Mouse (Mus musculus) cerebellum, adult 11-12 months (tissue): ENCODE results near the gene Tbc1d23.
"Not testable (repeated sequence)": the region's sequence is repeated elsewhere in the genome, so short reads cannot be mapped to it uniquely, and the experiment has no call there.

Experiments
- DNase-seq: peaks from one replicate; pipeline ENCODE4 v3.0.0; 2022

Tbc1d23 gene

GRCm38 (mm10) chr16:57211037-57211436, 20.3 kb downstream of the Tbc1d23 start:
- no peak for DNase-seq

- no peak for DNase-seq
These were observed 23.0 kb downstream of the Tbc1d23 start for GRCm38 (mm10) chr16:57208342-57208741.

DNA sequence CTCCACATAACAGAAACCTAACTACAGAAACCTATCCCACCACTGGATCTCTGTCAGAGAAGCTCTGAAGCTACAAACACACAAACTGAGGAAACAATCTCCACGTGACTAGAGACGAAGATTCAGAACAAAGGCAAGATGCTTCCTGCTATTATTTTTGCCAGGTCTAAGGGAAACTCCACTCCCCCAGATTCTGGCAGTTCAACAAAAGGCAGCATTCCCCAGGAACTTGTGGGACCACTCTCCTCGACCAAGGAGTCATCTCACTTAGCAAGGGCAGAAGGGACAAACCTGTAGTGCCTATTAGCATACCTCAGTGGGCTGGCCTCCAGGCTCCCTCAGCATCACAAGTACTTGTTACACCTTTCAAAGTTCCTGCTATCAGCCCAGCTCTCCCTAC, 34.0 kb downstream of the Tbc1d23 start:
- no peak for DNase-seq

GRCm38 (mm10) chr16:57196590-57196989, 34.7 kb downstream of the Tbc1d23 start:
- DNase-seq: no peak

- no peak for DNase-seq
These were observed 40.1 kb downstream of the Tbc1d23 start for GRCm38 (mm10) chr16:57191214-57191613.

- no peak for DNase-seq
These were observed 40.9 kb downstream of the Tbc1d23 start for GRCm38 (mm10) chr16:57190390-57190789.

- no peak for DNase-seq
These were observed 41.8 kb downstream of the Tbc1d23 start for GRCm38 (mm10) chr16:57189493-57189892.

- no peak for DNase-seq
These were observed 44.7 kb downstream of the Tbc1d23 start for GRCm38 (mm10) chr16:57186618-57187017.

DNA sequence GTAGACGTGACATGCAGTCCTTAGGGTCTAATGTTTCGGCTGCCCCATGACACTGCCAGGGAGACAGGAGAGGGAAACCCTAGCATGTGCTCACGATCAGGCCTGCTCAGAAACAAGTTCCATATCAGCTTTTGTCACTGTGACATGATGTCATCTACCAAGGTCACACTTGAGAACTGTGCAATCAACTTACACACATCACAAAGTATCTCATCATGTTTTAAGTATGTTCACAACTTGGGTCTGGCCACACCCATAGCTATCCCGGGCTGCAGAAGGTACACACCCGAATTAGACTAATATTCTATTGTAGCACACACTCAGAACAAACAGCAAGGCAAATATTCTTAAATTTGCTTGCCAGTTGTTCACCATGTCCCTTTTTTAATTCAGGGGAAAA, 49.3 kb downstream of the Tbc1d23 start:
- DNase-seq: no peak

- DNase-seq: no peak
These were observed 50.1 kb downstream of the Tbc1d23 start for GRCm38 (mm10) chr16:57181180-57181579.

DNA sequence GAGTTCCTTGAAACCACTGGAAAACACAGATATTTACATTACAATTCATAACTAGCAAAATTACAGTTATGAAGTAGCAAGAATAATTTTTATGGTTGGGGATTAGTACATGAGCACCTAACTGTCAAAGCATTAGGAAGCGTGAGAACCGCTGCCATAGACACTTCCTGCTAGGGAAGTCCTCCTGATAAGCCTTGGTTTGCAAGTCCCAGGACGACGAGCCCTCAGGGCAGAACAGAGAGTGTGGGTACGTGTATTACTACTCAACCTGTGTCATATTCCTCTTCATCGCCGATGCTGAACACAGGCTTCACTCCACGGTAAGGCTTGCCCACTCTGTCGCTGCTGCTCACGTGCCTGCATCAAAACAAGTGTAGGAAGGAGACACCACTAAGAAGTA, 53.6 kb downstream of the Tbc1d23 start:
- no peak for DNase-seq

GRCm38 (mm10) chr16:57177254-57177653, 54.0 kb downstream of the Tbc1d23 start:
- no peak for DNase-seq

GRCm38 (mm10) chr16:57176276-57176675, 55.0 kb downstream of the Tbc1d23 start:
- no peak for DNase-seq

- no peak for DNase-seq
These were observed 55.6 kb downstream of the Tbc1d23 start for GRCm38 (mm10) chr16:57175751-57176150.

- not testable (repeated sequence) for DNase-seq
These were observed 56.8 kb downstream of the Tbc1d23 start for GRCm38 (mm10) chr16:57174480-57174879.

DNA sequence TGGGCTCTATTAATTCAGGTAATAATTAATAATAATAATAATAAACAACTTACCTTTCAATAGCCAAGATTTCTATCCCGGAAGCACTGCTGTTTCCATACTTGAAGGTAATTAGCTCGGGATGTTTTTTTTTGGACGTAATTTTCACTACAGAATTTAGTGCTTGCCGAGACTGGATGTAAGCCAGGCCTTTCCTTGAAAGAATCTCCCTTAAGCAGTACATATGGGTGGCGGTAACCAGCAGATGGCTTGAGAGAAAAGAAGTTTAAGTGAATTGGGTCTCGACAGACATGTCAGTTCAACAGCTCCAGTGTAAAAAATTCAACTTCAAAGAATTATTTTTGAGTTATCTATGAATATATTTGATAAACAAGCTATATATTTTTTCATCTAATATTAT, 59.7 kb downstream of the Tbc1d23 start:
- no peak for DNase-seq

DNA sequence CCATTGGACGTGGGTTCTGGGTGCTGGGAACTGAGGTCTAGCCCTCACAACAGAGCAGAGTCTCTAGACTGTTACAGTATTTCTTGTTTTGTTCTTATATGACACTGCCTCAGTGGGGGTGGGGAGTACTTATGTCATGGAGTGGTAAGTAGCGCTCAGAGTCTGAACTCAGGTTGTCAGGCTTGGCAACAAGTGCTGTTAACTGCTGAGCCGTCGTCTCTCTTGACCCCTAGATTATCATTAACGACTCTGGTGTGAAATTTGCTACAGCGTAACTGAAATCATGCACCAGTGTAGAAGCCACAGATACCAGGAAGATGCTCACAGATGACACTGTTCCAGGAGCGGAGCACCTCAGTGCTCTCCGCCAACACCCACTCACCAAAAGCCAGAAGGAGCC, 60.1 kb downstream of the Tbc1d23 start:
- DNase-seq: no peak

- no peak for DNase-seq
These were observed 63.1 kb downstream of the Tbc1d23 start for GRCm38 (mm10) chr16:57168236-57168635.

DNA sequence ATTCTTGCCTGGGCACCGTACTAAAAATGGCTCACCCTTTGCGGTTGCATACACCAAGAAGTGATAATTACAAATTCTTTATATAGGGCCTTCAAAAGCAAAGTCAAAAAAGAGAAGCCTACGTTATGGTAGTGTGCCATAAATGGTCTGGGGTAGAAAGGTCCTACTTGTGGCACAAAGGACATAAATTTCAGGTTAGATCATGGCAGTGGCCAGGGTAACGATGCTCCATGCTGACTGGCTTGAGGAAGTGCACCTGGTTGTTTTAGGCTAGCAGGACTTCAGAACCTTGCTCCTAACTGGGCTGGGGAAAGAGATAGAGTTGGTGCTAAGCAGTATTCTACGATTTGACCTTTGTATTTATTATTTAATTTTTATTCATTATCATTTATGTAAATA, 63.8 kb downstream of the Tbc1d23 start:
- DNase-seq: no peak

- DNase-seq: peak; percentile 90
These were observed 64.4 kb downstream of the Tbc1d23 start, which contains the start of gene Nit2 for GRCm38 (mm10) chr16:57166611-57167513. Nit2 (minus strand) TSS chr16:57167341.

GRCm38 (mm10) chr16:57166086-57166485, 65.2 kb downstream of the Tbc1d23 start:
- no peak for DNase-seq

DNA sequence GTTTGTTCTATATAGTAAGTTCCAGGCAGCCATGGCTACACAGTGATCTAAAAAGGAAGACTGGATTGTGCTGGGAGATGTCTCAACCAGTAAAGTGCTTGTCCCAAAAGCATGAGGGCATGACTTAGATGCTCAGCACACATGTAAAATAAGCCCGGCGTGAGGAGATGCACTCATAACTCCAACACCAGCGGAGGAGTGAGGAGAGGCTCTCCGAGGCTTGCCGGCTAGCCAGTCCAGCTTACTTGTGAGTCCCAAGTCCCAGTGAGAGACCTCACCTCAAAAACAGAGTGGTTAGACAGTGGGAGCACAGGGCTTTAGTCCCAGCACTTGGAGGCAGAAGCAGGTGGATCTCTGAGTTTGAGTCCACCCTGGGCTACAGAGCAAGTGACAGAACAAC, 66.1 kb downstream of the Tbc1d23 start:
- no peak for DNase-seq

DNA sequence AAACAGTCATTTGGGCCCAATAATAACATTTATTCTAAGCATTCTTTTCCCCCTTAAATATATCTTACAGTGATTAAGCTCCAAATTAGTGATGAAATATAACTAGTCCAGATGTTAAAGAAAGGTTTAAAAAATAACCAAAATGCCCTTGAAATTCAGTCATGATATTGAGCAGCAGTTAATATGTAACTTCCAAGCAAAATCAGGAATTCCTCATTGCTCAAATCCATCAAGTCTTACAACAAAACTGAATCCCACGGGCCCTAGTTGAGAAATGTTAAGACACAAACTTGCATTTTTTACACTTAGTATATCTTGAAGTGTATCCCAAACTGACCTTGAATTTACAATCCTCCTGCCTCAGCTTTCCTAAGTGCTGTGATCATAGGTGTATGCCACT, 67.6 kb downstream of the Tbc1d23 start:
- no peak for DNase-seq

DNA sequence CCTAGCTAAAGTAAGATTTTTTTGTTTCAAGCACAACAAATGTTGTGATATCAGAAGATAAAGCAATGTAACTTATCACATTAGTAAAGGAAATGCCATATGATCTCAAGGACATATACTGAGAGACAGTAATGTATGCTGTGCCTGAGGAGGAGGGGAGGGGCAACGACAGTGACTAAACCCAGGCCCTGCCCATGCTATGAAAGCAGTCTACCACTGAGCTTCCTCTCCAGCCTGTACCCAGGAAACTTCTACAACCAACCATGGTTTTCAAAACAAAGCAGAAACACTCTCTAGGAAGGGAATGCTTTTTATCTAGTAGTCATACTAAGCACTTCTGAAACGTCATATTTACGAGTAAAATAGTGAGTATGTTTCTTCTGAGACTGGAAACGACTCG, 68.5 kb downstream of the Tbc1d23 start:
- no peak for DNase-seq

- DNase-seq: no peak
These were observed 71.5 kb downstream of the Tbc1d23 start for GRCm38 (mm10) chr16:57159835-57160234.
